Mouse (Mus musculus) T-helper 17 cell (primary cell): ENCODE measurements around the gene Chmp1a.
"Not testable (repeated sequence)": the region's sequence is repeated elsewhere in the genome, so short reads cannot be mapped to it uniquely, and the experiment has no call there.

Source experiments
- in situ Hi-C, 2 experiments: fragments of 300-600 bp; cut with MboI, MseI; formaldehyde crosslinking; loops; 1 replicate in 1 of 2; 2 replicates in 1 of 2; pipeline ENCODE4 v1.15.1; 2025; ENCODE audit warnings: high pct_unique_total_duplicates in 2 of 2

Gene Chmp1a

GRCm38 (mm10) chr8:123232553-123232952 is 20.0 kb upstream of the Chmp1a start:
- in situ Hi-C loops: loop anchor here in 1 of 2 experiments (5.0 kb wide), 1 partner anchor 85 kb away; the partner anchor contains the start of gene Fanca

- in situ Hi-C loops: loop anchor here in 1 of 2 experiments (5.0 kb wide), 1 partner anchor 86 kb away; the partner anchor contains the start of gene Fanca
These were observed 19.2 kb upstream of the Chmp1a start for GRCm38 (mm10) chr8:123231742-123232141.

GRCm38 (mm10) chr8:123230326-123230725 is 17.8 kb upstream of the Chmp1a start:
- in situ Hi-C loops: loop anchor here in 1 of 2 experiments (5.0 kb wide), 1 partner anchor 87 kb away; the partner anchor contains the start of gene Fanca

GRCm38 (mm10) chr8:123228416-123228815 is 15.9 kb upstream of the Chmp1a start:
- in situ Hi-C loops: loop anchor here in 1 of 2 experiments (10.0 kb wide), 1 partner anchor 346 kb away; no protein-coding TSS in a partner anchor

- in situ Hi-C loops: loop anchor here in 1 of 2 experiments (10.0 kb wide), 1 partner anchor 350 kb away; no protein-coding TSS in a partner anchor
These were observed 12.0 kb upstream of the Chmp1a start, which contains the start of gene Cdk10 for GRCm38 (mm10) chr8:123224278-123225266. Cdk10 (plus strand) TSS chr8:123224842.

GRCm38 (mm10) chr8:123220917-123221316 is 8.4 kb upstream of the Chmp1a start:
- in situ Hi-C loops: loop anchor here in 1 of 2 experiments (10.0 kb wide), 1 partner anchor 354 kb away; no protein-coding TSS in a partner anchor

GRCm38 (mm10) chr8:123215430-123215829 is 2.9 kb upstream of the Chmp1a start:
- in situ Hi-C loops: no loop called here

GRCm38 (mm10) chr8:123213118-123213772 is 682 bp upstream of the Chmp1a start:
- in situ Hi-C loops: no loop called here

- in situ Hi-C loops: no loop called here
These were observed 687 bp downstream of the Chmp1a start for GRCm38 (mm10) chr8:123211876-123212275.

- in situ Hi-C loops: loop anchor here in 1 of 2 experiments (5.0 kb wide), 1 partner anchor 91 kb away; no protein-coding TSS in a partner anchor
These were observed 9.0 kb downstream of the Chmp1a start for GRCm38 (mm10) chr8:123203571-123203970.

GRCm38 (mm10) chr8:123202288-123202687 is 10.3 kb downstream of the Chmp1a start:
- in situ Hi-C loops: loop anchor here in 1 of 2 experiments (5.0 kb wide), 1 partner anchor 90 kb away; no protein-coding TSS in a partner anchor

GRCm38 (mm10) chr8:123199864-123200263 is 12.7 kb downstream of the Chmp1a start:
- in situ Hi-C loops: loop anchor here in 1 of 2 experiments (5.0 kb wide), 1 partner anchor 88 kb away; no protein-coding TSS in a partner anchor

GRCm38 (mm10) chr8:123197016-123197415 is 15.5 kb downstream of the Chmp1a start:
- in situ Hi-C loops: not testable (repeated sequence)

GRCm38 (mm10) chr8:123193771-123194170 is 18.8 kb downstream of the Chmp1a start:
- in situ Hi-C loops: loop anchor here (5.0 kb wide), 2 partner anchors 46 to 231 kb away; no protein-coding TSS in a partner anchor

GRCm38 (mm10) chr8:123191908-123192307 is 20.7 kb downstream of the Chmp1a start:
- in situ Hi-C loops: loop anchor here (5.0 kb wide), 2 partner anchors 45 to 230 kb away; no protein-coding TSS in a partner anchor

- in situ Hi-C loops: loop anchor here (5.0 kb wide), 2 partner anchors 43 to 228 kb away; no protein-coding TSS in a partner anchor
These were observed 21.9 kb downstream of the Chmp1a start for GRCm38 (mm10) chr8:123190678-123191077.

- in situ Hi-C loops: loop anchor here in 1 of 2 experiments (5.0 to 10.0 kb wide), 2 partner anchors 47 to 64 kb away; no protein-coding TSS in a partner anchor
These were observed 23.7 kb downstream of the Chmp1a start for GRCm38 (mm10) chr8:123188841-123189240.

- in situ Hi-C loops: loop anchor here in 1 of 2 experiments (5.0 to 10.0 kb wide), 2 partner anchors 46 to 63 kb away; no protein-coding TSS in a partner anchor
These were observed 24.6 kb downstream of the Chmp1a start for GRCm38 (mm10) chr8:123188006-123188405.

- in situ Hi-C loops: loop anchor here in 1 of 2 experiments (5.0 to 10.0 kb wide), 2 partner anchors 43 to 61 kb away; no protein-coding TSS in a partner anchor
These were observed 26.8 kb downstream of the Chmp1a start, which contains the start of gene Dpep1 for GRCm38 (mm10) chr8:123185566-123186409. Dpep1 (plus strand) TSS chr8:123186242.

GRCm38 (mm10) chr8:123181391-123181790 is 31.2 kb downstream of the Chmp1a start:
- in situ Hi-C loops: loop anchor here in 1 of 2 experiments (10.0 kb wide), 1 partner anchor 57 kb away; no protein-coding TSS in a partner anchor
